8 mouse cellular contexts compared by ENCODE assay signal in genomic region chr15:77306547-77307261, GRCm38 (mm10). TPM values are rescaled to one million over a fixed set of nuclear protein-coding genes. Genes with fewer than 3 reads are reported as not detected.
DNase-seq lines count a peak whose midpoint lies in the region; ATAC-seq and TF ChIP-seq lines count a peak whose summit lies in the region.

Gene Rbfox2, minus strand, starts transcription at chr15:77307004.

- DNase-seq in MEL (ENCODE audit: low read depth, low spot score) = peak; percentile 84
- DNase-seq in cerebellum, adult 11 months = peak; percentile 94
- peak; percentile 97 for DNase-seq in forebrain, postnatal 0 days
- DNase-seq in heart, postnatal 36 days = peak; percentile 85 to 91
- DNase-seq in layer of hippocampus, adult 18-20 months (ENCODE audit: low spot score in 2 of 2) = peak; percentile 87 to 90
- DNase-seq in lung, adult 18-20 months = peak; percentile 95 to 97
- peak; percentile 97 for DNase-seq in ovary, adult 18-20 months (ENCODE audit: low spot score)
- DNase-seq in thymus, postnatal 10 days (ENCODE audit: low spot score in 2 of 2) = peak; percentile 12 to 40

- intact Hi-C loops in heart, postnatal 36 days (cut with DNase I) = loop anchor here (2.0 to 5.0 kb wide), 2 partner anchors 28 to 49 kb away; no protein-coding TSS in a partner anchor

- under 1% methylated on average over 72 of the region's 90 CpGs for WGBS in forebrain, postnatal 0 days

- no peak for TF ChIP-seq CTCF in MEL (IDR thresholded peaks at IDR 0.05 in 2 of 3, conservative IDR thresholded peaks at IDR 0.05 in 1 of 3; ENCODE audit: control insufficient read depth in 1 of 3, insufficient read depth in 1 of 3, low read depth in 2 of 3, low read length in 3 of 3, poor library complexity in 1 of 3, severe bottlenecking in 1 of 3)
- no peak for TF ChIP-seq CTCF in forebrain, postnatal 0 days (IDR thresholded peaks at IDR 0.05; ENCODE audit: low read depth)

- no peak for TF ChIP-seq RAD21 in MEL (IDR thresholded peaks at IDR 0.05; ENCODE audit: low read depth, low read length)

- no peaks in the 10 kb centered on the region for H3K9me3 ChIP-seq in MEL (replicated peaks; ENCODE audit: insufficient read depth, low read length)
- H3K9me3 ChIP-seq in forebrain, postnatal 0 days (ENCODE audit: low read length) = no peaks in the 10 kb centered on the region

- no peak for TF ChIP-seq EP300 in MEL (IDR thresholded peaks at IDR 0.05; ENCODE audit: low read depth in 1 of 2, low read length in 2 of 2)

- ATAC-seq in forebrain, postnatal 0 days = peak; percentile 97

- peak within 1 kb of the TSS; percentile 40 for H3K27ac ChIP-seq in MEL (ENCODE audit: control insufficient read depth, low read depth, low read length)
- peak within 1 kb of the TSS; percentile 98 for H3K27ac ChIP-seq in forebrain, postnatal 0 days (ENCODE audit: low read depth, low read length)

- peaks cover 0 to 4% of the 10 kb centered on the region in 2 experiments; a peak in 2 of 4 replicates for H3K36me3 ChIP-seq in MEL (ENCODE audit: control insufficient read depth in 1 of 2, insufficient read depth in 2 of 2, low read length in 2 of 2)
- H3K36me3 ChIP-seq in forebrain, postnatal 0 days (ENCODE audit: insufficient read depth) = no peaks in the 10 kb centered on the region

- H3K9ac ChIP-seq in MEL (ENCODE audit: control insufficient read depth, low read depth, low read length, poor library complexity, severe bottlenecking) = peak within 1 kb of the TSS; percentile 71
- H3K9ac ChIP-seq in forebrain, postnatal 0 days = peak within 1 kb of the TSS; percentile 89

- H3K4me3 ChIP-seq in MEL (ENCODE audit: control insufficient read depth in 1 of 2, insufficient read depth in 1 of 2, low read depth in 2 of 2, low read length in 2 of 2) = peak within 1 kb of the TSS; percentile 60 to 98
- peak within 1 kb of the TSS; percentile 96 for H3K4me3 ChIP-seq in forebrain, postnatal 0 days (ENCODE audit: low read depth, low read length)

- H3K27me3 ChIP-seq in MEL (ENCODE audit: control insufficient read depth in 1 of 2, insufficient read depth in 2 of 2, low read length in 2 of 2) = no peaks in the 10 kb centered on the region; a peak in 1 of 4 replicates
- H3K27me3 ChIP-seq in forebrain, postnatal 0 days (ENCODE audit: insufficient read depth, low read length) = no peaks in the 10 kb centered on the region

- no peaks in the 10 kb centered on the region; the same call in 1 of the 2 replicates for H3K79me2 ChIP-seq in MEL (ENCODE audit: control insufficient read depth, insufficient read depth, low read length, poor library complexity)

- H3K4me1 ChIP-seq in MEL (ENCODE audit: control insufficient read depth in 1 of 2, insufficient read depth in 2 of 2, low read length in 2 of 2) = peaks cover 0 to 3% of the 10 kb centered on the region in 2 experiments; a peak in 1 of 4 replicates
- peaks cover 10% of the 10 kb centered on the region for H3K4me1 ChIP-seq in forebrain, postnatal 0 days (ENCODE audit: insufficient read depth)

- peak within 1 kb of the TSS; percentile 65 for H3K4me2 ChIP-seq in forebrain, postnatal 0 days (ENCODE audit: low read depth)

- TF ChIP-seq POLR2A in MEL (IDR thresholded peaks at IDR 0.05; ENCODE audit: control insufficient read depth in 1 of 2, insufficient read depth in 1 of 2, low read depth in 1 of 2, low read length in 2 of 2, poor library complexity in 1 of 2) = peak in 1 of 2 experiments; percentile 70; a peak in 3 of 4 replicates

TF ChIP-seq in MEL, 35 proteins besides CTCF, POLR2A, EP300 and RAD21:
- no peak for TF ChIP-seq ZMIZ1 (IDR thresholded peaks at IDR 0.05; ENCODE audit: low read depth, low read length)
- peak; percentile 42; the same call in 1 of the 2 replicates for TF ChIP-seq NRF1 (IDR thresholded peaks at IDR 0.05; ENCODE audit: insufficient read depth, low read depth, low read length, poor library complexity, severe bottlenecking)
- TF ChIP-seq TCF12 (IDR thresholded peaks at IDR 0.05; ENCODE audit: low read depth, low read length) = 0 out of 2 replicates have a peak, but pooled peaks have one; percentile 27

RNA-seq across cellular contexts. Expression of gene Rbfox2, which starts in this region (rescaled TPM):
- total RNA-seq in MEL (2012; rRNA removed) = 3.4 and 4.0 TPM in 2 replicates
- 1 to 10 TPM in 1 of 2 experiments, not detected in 1; 6.0 TPM for polyA plus RNA-seq in MEL (2012; ENCODE audit: insufficient read depth in 1 of 2, insufficient read length in 2 of 2, low read depth in 1 of 2, low replicate concordance in 2 of 2, missing spikeins in 1 of 2)
- 391 and 470 TPM in 2 replicates for total RNA-seq in forebrain, postnatal 0 days (2014; rRNA removed)
- polyA plus RNA-seq in forebrain, postnatal 0 days (2015; fragmentation: Nextera tagmentation; extraction: Ambion mirVana) = 105 and 135 TPM in 2 replicates
- 100 to 1,000 TPM in 1 of 2 experiments, 10 to 100 TPM in 1; 91.7 to 107 TPM for total RNA-seq in heart, postnatal 36 days (2021)
- 100 to 1,000 TPM; 238 to 245 TPM for total RNA-seq in layer of hippocampus, adult 18-20 months (2021)

Comparison
In these comparisons a context has a peak if more than half of its experiments do, and no peak if none do; other contexts are left out.
1. Peak in every context shown above with its lines: DNase-seq, ATAC-seq, H3K4me3 ChIP-seq and H3K27ac ChIP-seq.
2. RNA of gene Rbfox2 (total RNA-seq): 391 to 470 TPM in forebrain, postnatal 0 days, 238 to 245 TPM in layer of hippocampus, adult 18-20 months and 91.7 to 107 TPM in heart, postnatal 36 days; 3.4 to 4.0 TPM in MEL; every median in the first group is over 10 times any median in the second.
3. RNA of gene Rbfox2 (polyA plus RNA-seq): 105 to 135 TPM in forebrain, postnatal 0 days; 6.0 TPM in MEL; every median in the first group is over 10 times any median in the second.
4. DNase-seq: peak in every context shown above with its lines; median percentile 97 in forebrain, postnatal 0 days; 97 in ovary, adult 18-20 months; 96 in lung, adult 18-20 months; 94 in cerebellum, adult 11 months; 88 in layer of hippocampus, adult 18-20 months; 88 in heart, postnatal 36 days; 84 in MEL; 26 in thymus, postnatal 10 days.